Mouse (Mus musculus): ENCODE results near the gene Higd1a.

Gene Higd1a

DNA sequence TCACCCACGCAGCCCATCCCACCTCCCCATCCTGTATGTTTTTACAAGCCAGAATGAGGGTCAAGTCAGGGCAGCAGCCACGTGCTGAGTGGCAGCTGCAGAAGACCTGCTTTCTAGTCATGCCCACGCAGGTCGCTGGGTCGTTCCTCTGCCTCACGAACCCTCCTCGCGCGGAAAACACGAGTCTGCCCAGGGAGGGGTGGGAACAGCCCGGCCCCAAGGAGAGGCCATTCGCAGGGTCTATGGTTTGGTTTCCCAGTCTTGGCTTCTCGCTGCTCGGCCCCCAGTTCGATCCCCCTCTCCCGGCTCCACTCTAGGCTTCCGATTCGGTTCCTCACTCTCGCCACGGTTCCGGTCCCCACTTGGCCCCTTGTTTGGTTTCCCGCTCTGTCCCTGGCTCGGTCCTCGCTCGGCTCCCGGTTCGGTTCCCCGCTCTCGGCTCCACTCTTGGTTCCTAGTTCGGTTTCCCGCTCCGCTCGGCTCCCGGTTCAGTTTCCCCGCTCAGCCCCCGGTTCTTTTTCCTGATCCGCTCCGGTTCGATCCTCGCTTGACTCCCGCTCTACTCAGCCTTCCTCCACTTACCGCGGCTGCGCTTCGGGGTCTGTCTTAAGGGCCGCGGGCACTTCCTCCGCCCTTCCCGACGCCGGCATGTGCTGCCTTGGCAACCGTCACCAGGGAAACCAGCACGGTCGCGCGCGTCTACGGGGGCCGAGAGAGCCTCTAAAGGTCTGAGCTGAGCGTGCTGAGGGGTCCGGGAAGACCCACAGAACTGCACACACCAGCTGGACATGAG, 19.1 kb downstream of the Higd1a start, which contains the start of gene Ccdc13:
Gene Ccdc13, minus strand, starts transcription at position 633 of the 793 bp plus-strand sequence.
- peak; percentile 48 to 61 for DNase-seq (ENCODE audit: low spot score in 2 of 2)

GRCm38 (mm10) chr9:121838008-121838407, 20.2 kb downstream of the Higd1a start:
- DNase-seq (ENCODE audit: low spot score in 2 of 2) = no peak

- no peak for DNase-seq (ENCODE audit: low spot score in 2 of 2)
These were observed 24.3 kb downstream of the Higd1a start for GRCm38 (mm10) chr9:121833825-121834224.

DNA sequence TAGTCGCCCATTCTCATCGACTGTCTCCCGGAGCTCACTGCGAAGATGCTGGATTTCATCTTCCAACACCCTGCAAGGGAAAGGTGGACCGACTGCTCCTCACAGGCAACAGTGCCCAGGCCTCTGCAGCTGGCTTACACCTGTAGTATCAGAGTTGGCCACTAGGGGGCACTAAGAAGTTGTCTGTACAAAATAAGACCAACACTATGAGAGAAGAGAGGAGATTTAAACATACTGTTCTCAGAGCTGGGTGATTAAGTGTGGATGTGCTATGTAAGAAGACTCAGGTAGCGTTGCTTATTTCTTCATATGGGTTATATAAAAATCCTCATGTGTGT, 27.2 kb downstream of the Higd1a start:
- peak; percentile 60 to 74 for DNase-seq (ENCODE audit: low spot score in 2 of 2)

GRCm38 (mm10) chr9:121830243-121830955, 27.8 kb downstream of the Higd1a start:
- peak in 1 of 2 experiments; percentile 30 for DNase-seq (ENCODE audit: low spot score in 2 of 2)

DNA sequence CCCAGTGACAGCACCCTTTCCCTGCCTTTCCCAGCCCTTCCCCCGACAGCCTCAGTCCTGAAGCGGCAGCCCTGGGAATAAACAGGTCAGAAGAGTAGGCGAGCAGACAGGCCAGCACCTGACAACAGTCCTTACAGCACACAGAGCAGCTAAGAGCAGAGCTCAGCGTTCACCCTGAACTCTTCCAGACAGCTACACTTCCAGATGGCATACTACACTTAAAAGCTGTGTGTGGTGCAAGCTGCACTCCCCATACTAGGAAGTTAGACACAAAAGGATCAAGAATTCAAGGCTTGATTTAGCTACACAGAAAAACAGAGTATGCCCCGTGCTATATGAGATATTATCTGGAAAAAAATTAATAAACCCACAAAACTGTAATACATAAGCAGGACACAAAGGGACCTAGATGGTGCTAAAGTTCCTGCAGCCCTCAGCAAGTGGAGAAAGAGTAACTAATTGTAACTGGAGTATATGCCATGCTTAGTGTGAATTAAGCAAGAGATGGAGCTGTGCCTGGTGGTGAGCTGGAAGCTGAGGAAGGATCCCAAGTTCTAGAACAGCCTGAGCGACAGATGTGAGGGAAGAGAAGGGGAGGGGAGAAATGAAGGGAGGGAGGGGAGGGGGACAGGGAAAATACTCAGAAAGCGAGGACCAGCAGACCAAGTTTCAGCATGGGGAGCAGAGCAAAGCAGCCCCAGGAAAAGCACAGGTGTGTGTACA, 28.7 kb downstream of the Higd1a start:
- no peak for DNase-seq (ENCODE audit: low spot score in 2 of 2)

DNA sequence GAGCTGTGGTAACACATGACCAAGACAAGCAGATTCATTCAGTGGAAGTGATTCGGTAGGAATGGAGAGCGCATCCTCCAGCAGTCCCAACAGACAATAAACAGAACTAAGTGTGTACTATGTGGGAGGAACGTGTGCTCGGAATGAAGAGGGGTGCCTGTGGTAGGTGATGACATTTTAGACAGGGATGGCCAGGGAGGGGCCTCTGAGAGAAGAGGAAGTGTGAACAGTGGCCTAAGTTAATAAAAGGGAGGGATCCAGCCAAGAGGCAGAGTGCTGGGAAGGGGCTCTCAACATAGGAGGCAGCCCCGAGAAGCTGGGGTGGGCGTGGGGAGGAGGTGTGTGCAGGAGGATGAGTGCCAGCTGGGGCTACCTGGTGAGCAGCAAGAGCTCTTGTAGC, 29.8 kb downstream of the Higd1a start:
- DNase-seq (ENCODE audit: low spot score in 2 of 2) = no peak

GRCm38 (mm10) chr9:121826356-121826755, 31.8 kb downstream of the Higd1a start:
- DNase-seq (ENCODE audit: low spot score in 2 of 2) = no peak

- DNase-seq (ENCODE audit: low spot score in 2 of 2) = no peak
These were observed 34.2 kb downstream of the Higd1a start for GRCm38 (mm10) chr9:121823991-121824390.

- DNase-seq (ENCODE audit: low spot score in 2 of 2) = no peak
These were observed 35.1 kb downstream of the Higd1a start for GRCm38 (mm10) chr9:121823051-121823450.

GRCm38 (mm10) chr9:121822585-121822991, 35.6 kb downstream of the Higd1a start:
- no peak for DNase-seq (ENCODE audit: low spot score in 2 of 2)

- no peak for DNase-seq (ENCODE audit: low spot score in 2 of 2)
These were observed 37.4 kb downstream of the Higd1a start for GRCm38 (mm10) chr9:121820765-121821164.

DNA sequence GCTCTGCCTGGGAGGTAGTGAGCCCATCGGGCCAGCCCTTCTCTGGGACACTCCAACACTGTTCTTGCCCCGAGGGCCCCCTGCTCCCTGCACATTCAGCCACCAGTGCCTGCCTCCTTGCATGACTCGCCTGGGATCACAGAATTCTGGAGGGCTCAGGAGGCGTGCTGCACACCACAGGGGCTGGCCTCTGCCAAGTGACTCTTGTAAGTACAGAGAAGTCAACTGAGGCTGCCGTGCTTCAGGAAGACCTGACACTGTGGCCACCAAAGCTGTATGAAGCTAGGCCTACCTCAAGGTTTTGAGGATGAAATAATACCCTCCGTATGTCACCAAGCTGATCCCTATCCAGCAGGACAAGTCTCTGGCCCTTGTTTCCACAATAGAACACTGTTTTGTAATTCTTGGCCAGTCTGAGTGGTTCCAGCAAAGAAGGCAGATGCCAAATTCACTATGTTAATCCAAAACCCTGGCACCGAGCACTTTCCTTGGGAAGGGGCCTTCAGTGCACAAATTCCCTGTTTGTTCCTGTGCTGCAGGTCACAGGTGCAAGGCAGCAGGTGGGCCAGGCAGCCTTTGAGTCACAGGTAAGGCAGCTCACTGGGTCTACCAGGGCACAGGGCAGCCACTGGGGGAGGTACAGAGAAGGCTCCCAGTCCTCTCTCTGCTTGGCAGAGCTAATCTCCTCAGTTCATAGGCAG, 38.2 kb downstream of the Higd1a start:
- peak in 1 of 2 experiments; percentile 13 for DNase-seq (ENCODE audit: low spot score in 2 of 2)

DNA sequence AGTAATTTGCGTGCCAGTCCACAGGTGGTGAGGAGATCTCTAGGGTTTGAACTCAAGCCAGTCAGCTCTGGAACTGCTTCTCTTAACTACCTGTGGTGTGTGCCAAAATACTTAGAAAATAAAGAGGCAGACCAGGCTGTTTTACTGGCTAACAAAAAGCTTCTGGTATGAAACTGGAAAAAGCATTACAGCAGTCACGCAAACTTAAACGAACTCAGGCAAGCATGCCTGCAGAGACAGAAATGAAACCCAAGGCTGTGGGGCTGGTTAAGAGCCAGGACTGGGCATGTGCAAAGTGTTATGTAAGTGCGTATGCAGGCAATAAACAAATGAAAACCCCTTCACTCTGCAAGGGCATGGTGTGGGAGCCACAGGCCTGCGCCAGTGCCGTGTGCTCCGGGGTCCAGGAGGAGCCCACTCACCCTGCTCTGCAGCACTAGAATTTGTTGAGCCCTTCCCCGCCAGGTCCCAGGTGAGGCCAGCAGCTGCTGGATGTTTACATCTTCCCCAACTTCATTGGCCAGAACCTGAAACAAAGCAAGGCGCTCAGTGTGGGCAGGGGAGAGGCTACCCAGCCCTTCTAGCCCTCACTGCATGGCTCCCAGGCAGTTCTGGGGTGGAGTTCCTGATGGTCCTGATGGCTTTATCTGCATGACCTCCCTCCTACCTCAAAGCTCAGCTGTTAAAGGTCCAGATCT, 38.9 kb downstream of the Higd1a start:
- DNase-seq (ENCODE audit: low spot score in 2 of 2) = peak; percentile 15 to 56

GRCm38 (mm10) chr9:121815183-121815582, 43.0 kb downstream of the Higd1a start:
- no peak for DNase-seq (ENCODE audit: low spot score in 2 of 2)

DNA sequence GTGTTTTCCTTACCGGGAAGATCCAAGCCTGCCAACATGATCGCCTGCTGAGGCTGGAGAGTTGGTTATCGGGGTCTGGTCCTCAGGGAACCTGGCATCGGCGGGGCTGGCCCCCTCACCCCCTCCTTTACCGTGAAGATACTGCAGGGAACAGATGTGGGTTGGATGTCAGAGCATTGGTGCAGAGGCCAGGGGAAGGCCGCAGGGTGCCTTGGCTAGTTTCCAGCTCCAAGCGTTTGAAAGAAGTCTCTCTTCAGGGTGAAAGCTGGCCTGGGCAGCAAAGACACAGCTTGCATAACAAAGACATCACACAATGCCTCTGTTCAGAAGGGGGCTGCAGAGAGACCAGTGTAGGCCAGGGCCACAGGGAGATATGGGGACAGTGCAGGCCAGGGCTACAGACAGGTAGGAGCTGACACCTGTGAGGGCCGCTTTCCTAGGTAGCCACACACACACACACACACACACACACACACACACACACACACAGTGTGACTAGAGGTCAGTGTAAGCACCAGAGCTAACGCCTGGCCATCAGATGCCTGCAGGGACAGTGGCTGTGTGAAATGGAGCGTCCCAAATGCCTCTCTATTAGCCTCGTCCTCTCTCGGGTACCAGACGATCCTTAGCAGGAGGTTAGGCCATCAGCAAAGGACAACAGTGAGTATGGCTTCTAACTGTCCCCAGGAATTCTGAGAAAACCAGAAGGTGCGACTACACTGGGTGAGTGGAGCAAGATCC, 47.9 kb downstream of the Higd1a start:
- no peak for DNase-seq (ENCODE audit: low spot score in 2 of 2)

- DNase-seq (ENCODE audit: low spot score in 2 of 2) = no peak
These were observed 49.7 kb downstream of the Higd1a start for GRCm38 (mm10) chr9:121808511-121808910.

- DNase-seq (ENCODE audit: low spot score in 2 of 2) = no peak
These were observed 50.2 kb downstream of the Higd1a start for GRCm38 (mm10) chr9:121807947-121808346.

- DNase-seq (ENCODE audit: low spot score in 2 of 2) = no peak
These were observed 50.6 kb downstream of the Higd1a start for GRCm38 (mm10) chr9:121807546-121807945.

- no peak for DNase-seq (ENCODE audit: low spot score in 2 of 2)
These were observed 55.4 kb downstream of the Higd1a start for GRCm38 (mm10) chr9:121802747-121803146.
